Mouse (Mus musculus): Measurements from ENCODE around the gene Sncg.

The Sncg gene

DNA sequence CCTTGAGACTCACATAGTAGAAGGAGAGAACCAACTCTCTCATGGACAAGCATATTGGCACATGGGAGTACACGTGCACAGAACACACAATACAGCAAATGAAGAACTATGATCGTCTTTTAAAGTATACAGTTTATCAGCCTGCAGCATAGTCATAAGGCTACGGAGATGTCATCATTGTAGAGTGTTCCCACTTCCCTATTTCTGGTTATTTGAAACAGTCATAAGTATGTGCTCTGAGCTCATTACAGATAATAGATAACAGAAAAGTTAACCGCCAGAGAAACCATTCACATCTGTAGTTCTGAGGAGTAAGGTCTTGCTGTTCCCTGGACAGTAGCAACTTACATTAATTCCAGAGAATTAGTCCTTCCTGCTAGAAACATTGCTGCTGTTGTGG, 31.5 kb downstream of the Sncg start:
- DNase-seq (ENCODE audit: low read depth, low spot score): no peak

DNA sequence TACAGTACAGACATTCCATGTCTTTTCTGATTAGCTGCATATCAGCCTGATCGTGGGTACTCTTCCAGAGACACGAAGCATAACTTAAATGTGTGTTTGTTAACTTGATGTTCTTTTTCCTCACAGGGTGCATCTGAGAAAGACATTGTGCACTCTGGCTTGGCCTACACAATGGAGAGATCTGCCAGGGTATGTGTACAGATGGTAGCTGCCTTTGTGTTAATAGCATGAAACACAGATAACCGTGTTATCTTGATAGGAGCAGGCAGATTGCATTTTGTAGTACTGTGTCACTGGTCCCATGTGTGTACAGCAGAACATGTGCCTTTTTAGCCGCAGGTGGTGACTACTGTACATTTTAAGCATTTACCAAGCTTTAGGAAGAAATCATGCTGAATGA, 32.6 kb downstream of the Sncg start:
- no peak for DNase-seq (ENCODE audit: low read depth, low spot score)

DNA sequence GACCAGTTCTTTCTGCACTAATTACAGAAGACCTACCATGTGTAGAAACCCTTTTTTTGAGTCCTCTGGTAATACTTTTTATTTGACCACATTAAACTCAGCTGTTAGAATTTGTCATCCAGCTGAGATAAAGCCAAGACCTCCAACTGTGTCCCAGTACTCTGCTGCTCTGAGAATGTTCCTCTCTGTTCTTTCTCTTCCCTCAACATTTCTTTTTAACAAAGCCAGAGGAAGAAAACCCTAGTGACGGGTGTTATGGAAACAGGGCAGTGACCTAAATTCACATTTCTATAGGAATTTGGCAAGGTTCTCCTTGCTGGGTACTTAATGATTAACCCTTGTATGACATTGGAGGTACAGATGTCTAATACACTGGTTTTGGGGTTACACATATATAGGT, 35.1 kb downstream of the Sncg start:
- DNase-seq (ENCODE audit: low read depth, low spot score): no peak

DNA sequence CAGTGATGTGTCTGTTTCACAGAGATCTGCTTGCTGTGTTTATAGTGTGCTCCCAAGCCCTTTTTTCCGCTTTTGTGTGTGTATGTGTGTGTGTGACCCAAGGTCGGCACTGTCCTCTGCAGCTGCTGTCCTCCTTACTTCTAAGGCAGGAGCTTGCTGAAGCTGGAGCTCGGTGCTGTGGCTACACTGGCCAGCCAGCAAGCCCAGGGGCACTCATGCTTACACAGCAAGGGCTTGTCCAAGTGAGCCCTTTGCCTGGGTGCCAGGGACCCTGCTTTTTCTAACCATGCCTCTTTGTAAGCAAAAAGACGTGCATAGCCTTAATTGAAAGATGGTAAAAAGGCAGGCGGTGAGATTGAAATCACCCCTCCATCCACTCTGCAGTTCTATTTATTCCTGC, 42.1 kb downstream of the Sncg start:
- DNase-seq (ENCODE audit: low read depth, low spot score): no peak

DNA sequence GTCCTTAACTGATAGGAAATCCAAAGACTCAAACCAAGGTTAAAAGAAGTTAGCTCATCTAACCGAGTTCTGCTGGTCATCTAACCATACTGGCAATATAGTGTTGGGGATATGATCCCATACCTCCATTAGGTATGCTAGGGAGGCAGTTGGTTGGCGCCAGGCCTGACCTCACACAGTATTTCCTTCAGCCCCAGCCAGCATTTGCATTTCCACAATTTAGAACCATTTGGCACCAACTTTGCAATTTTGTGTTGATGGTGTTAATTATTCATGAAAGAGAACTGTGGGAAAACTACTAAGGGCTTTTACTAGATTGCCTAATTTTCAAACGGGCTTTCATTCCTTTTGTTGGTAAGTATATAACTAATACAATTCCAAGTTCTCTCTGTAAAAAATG, 42.7 kb downstream of the Sncg start:
- DNase-seq (ENCODE audit: low read depth, low spot score): no peak

DNA sequence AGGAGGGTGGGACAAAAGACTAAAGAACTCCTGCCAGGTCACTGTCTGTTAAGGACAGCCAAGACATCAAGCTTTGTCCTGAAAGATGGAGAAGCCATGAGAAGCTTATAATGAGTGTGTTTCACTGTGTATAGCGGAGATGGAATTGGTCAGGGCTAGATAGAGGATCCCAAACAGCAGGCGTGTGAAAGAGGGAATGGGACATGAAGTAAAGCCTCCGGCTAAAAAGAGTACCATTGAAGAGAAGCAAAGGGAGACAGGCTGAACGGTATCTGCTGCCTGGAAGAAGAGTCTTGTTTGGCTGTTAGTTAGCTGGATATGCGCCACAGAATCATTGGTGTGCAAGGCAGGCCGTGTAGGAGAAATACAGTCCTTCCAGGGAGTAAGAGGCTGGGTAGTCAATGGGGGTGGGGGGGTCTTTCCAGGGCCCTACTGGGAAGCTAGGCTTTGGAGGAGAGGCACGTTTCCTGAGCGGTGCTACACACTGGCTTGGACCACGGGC, 43.9 kb downstream of the Sncg start:
- no peak for DNase-seq (ENCODE audit: low read depth, low spot score)

DNA sequence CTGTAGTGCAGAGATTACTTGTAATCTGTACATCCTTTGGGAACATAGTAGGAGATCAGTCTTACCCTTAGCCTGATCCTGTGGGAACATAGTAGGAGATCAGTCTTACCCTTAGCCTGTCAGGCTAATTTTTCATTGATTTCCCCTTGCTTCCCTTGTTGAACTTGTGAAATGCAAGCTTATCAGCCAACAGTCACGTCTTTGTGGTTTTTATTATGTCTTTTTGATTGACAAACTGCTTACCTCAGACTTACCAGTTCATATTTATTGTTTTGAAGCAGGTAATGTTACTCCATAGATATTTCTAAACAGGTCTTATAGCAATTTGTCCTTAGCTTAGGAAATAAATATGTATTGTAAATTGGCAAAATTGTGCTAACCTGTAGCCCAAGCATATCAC, 47.0 kb downstream of the Sncg start:
- no peak for DNase-seq (ENCODE audit: low read depth, low spot score)

DNA sequence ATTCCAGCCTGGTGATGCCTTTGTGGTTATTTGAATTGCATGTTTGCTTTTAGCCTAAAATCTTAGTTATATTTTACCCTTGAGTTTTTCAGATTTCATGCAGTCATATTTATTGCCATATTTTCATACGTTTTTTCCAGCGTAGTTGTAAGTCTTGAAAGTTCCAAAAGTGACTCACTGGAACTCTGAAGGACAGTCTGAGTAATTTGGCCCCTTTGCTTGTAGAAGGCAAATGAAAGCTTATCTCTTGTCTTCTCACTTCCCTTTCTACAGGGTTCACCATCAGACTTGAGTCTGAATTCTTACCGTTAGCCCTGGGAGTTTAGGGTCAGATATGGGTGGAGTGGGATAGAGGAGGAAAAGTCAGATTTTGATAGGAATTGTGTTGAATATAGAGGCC, 48.0 kb downstream of the Sncg start:
- DNase-seq (ENCODE audit: low read depth, low spot score): no peak

DNA sequence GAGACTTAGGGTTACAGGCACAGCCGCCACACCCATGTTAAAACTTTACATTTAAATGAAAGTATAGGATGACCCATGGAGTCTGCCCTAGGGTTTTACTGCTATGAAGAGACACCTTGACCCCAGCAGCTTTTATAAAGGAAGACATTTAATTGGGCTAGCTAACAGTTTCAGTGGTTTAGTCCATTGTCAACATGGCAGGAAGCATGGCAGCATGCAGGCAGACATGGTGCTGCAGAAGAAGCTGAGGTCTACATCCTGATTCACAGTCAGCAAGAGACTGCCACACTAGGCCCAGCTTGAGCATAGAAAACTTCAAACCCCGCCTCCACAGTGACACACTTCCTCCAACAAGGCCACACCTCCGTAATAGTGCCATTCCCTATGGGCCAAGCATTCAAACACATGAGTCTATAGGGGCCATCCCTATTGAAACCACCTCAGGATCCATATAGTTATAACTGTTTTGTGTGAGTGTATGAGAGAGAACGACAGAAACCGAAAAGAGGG, 51.0 kb downstream of the Sncg start:
- peak; percentile 78 for DNase-seq (ENCODE audit: low read depth, low spot score)

All from ES-CJ7 (cell line).